Mouse (Mus musculus) spleen, adult 2 months (tissue): Measurements from ENCODE around the gene Olfr141. TPM values are rescaled to one million over a fixed set of nuclear protein-coding genes. Genes with fewer than 3 reads are reported as not detected.

ENCODE experiments used
- DNase-seq, 2 experiments: peaks; one replicate each; pipeline versions ENCODE4 v3.0.0 to v3.0.0-alpha.2; 2012 to 2021; ENCODE audit warnings: low spot score in 2 of 2, low read depth in 1 of 2
- H3K27ac ChIP-seq: fragments of 200-500 bp; 2 replicates; pipeline ENCODE4 v1.5.1; 2012; ENCODE audit warnings: low read length, inconsistent platforms; ENCODE audit not compliant: insufficient read depth
- H3K27me3 ChIP-seq: fragments of 200-500 bp; 2 replicates; pipeline ENCODE4 v1.6.1; 2012; ENCODE audit warnings: mild to moderate bottlenecking, moderate library complexity, low read length, inconsistent platforms; ENCODE audit not compliant: control insufficient read depth, insufficient read depth
- H3K36me3 ChIP-seq: fragments of 200-500 bp; 2 replicates; pipeline ENCODE4 v1.6.1; 2012; ENCODE audit warnings: mild to moderate bottlenecking, low read length, inconsistent platforms; ENCODE audit not compliant: control insufficient read depth, insufficient read depth
- H3K4me1 ChIP-seq: fragments of 200-500 bp; 2 replicates; pipeline ENCODE4 v1.6.1; 2011; ENCODE audit warnings: inconsistent platforms; ENCODE audit not compliant: control insufficient read depth, insufficient read depth, insufficient read length
- H3K4me3 ChIP-seq: fragments of 200-500 bp; 2 replicates; pipeline ENCODE4 v1.5.1; 2011; ENCODE audit warnings: mild to moderate bottlenecking, inconsistent platforms; ENCODE audit not compliant: insufficient read depth, insufficient read length; ENCODE audit errors: extremely low read depth
- CTCF ChIP-seq: fragments of 200-500 bp; IDR thresholded peaks from 2 replicates; pipeline ENCODE4 v1.5.1; 2011; ENCODE audit warnings: mild to moderate bottlenecking, inconsistent platforms; ENCODE audit not compliant: insufficient read depth, insufficient read length, insufficient replicate concordance; ENCODE audit errors: extremely low read depth
- POLR2A ChIP-seq: fragments of 200-500 bp; IDR thresholded peaks from 2 replicates; pipeline ENCODE4 v1.6.1; 2011; ENCODE audit warnings: low read depth, low read length, inconsistent platforms
- WGBS: fragments of 180-500 bp; shearing (Covaris S2); methylation state at CpG from one replicate; pipeline ENCODE4 v1.1.7; 2018; 5-methylcytosine and 5-hydroxymethylcytosine counted together
- polyA plus RNA-seq: library from polyadenylated mRNA; depleted of rRNA; stranded (reverse); fragments of >200 nt; gene quantifications from 2 replicates; pipeline ENCODE4 v1.2.3, GENCODE M21; 2012; rRNA removed

Olfr141 gene
- polyA plus RNA-seq: not detected in 2 replicates

DNA sequence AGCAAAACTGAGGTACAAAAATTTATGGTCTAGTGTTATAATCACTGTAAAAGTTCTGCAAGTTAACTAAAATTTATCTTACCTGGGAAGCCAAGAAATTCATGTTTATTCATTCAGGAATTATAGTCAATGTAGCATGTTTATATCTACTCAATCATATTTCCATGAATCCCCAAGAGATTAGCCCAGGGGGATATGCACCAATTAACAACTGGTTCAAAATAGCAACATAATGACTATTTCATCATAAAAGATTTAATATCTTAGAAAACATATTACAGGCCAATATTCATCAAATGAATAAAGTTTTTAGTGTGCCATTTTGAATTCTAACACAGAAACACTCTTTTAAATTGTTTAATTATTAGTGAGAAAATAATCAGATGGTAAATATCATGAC is at the start of gene Olfr141:
Olfr141 (minus strand) TSS at position 101 of the 400 bp plus-strand sequence.
- Histone ChIP-seq H3K4me1 (no peaks in the 10 kb centered on the region), H3K4me3 (no peak within 1 kb of the TSS; the same call in 1 of the 2 replicates), H3K27ac (no peak within 1 kb of the TSS), H3K27me3 (no peaks in the 10 kb centered on the region), H3K36me3 (no peaks in the 10 kb centered on the region)
- no peak for DNase-seq
- TF ChIP-seq POLR2A (no peak), CTCF (no peak)

DNA sequence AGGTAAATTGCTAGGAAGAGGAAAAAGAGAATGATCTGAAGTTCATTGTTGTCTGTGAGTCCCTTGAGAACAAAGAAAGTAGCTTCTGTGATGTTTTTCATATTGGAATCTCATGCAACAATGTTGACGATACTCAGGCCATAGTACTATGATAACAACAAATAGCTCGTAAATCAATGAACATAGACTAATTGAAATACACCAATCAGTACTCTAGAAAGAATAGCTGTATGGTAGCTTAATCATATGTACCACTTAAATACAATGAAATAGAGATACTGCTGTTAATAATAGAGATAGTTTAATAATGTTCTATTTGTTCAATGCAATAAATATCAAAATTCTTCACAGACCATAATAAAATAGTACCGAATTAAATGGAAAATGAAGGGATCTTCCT is 41.8 kb upstream of the Olfr141 start, which contains the start of gene Olfr1095:
Olfr1095 (minus strand) TSS at position 101 of the 400 bp plus-strand sequence.
- no peaks in the 10 kb centered on the region for H3K27me3 ChIP-seq
- 90% methylated on average over 3 of the region's 3 CpGs for WGBS
- no peaks in the 10 kb centered on the region for H3K4me1 ChIP-seq
- H3K27ac ChIP-seq: no peak within 1 kb of the TSS
- TF ChIP-seq POLR2A: no peak
- TF ChIP-seq CTCF: no peak
- H3K4me3 ChIP-seq: no peak within 1 kb of the TSS
- no peak for DNase-seq
- no peaks in the 10 kb centered on the region for H3K36me3 ChIP-seq

DNA sequence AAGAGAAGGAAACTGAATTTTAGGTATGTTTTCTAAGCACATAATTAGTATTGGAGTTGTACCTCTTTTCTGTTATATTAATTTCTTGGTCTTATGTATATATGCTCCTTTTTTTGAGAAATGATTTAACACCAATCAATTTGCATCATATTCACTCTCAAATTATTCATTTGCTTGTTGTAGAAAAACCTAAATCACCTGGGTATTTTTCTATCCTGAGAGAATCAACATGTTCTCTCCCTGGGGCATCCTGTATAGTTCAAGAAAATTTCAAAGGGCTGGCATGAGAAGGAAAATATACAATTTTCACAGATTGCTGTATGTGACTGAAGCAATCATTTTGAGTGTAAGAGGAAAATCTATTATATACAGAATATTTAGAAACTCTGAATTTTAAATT is 14.5 kb upstream of the Olfr141 start, which contains the start of gene Olfr1094:
Olfr1094 (plus strand) TSS at position 301 of the 400 bp plus-strand sequence.
- no peak within 1 kb of the TSS for H3K27ac ChIP-seq
- no peaks in the 10 kb centered on the region for H3K4me1 ChIP-seq
- H3K36me3 ChIP-seq: no peaks in the 10 kb centered on the region
- no peak within 1 kb of the TSS for H3K4me3 ChIP-seq
- TF ChIP-seq CTCF (no peak), POLR2A (no peak)
- no peaks in the 10 kb centered on the region for H3K27me3 ChIP-seq
- DNase-seq: no peak

DNA sequence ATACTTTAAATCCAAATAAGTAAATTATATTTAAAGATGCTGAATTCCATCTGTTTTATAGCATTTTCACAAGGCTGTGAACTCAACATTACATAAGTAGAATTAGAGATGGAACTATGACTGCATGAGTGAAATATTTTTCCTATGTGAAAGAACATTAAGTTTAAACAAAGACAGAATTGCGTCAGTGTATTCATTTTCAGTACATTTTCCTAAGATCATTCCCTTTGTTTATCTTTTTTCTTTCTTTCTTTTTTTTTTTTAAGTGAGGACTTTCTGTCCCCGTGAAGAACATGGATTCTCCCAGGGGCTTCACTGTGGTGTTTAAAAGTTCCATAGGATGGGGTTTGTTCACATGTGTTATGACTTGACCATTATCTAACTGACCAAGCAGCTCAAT is 27.6 kb downstream of the Olfr141 start, which contains the start of gene Olfr1093:
Olfr1093 (plus strand) TSS at position 301 of the 400 bp plus-strand sequence.
- DNase-seq: no peak
- WGBS: 80% methylated on average over 2 of the region's 2 CpGs
- Histone ChIP-seq H3K36me3 (no peaks in the 10 kb centered on the region), H3K4me1 (no peaks in the 10 kb centered on the region), H3K4me3 (no peak within 1 kb of the TSS), H3K27me3 (no peaks in the 10 kb centered on the region), H3K27ac (no peak within 1 kb of the TSS)
- TF ChIP-seq POLR2A: no peak
- TF ChIP-seq CTCF: no peak

DNA sequence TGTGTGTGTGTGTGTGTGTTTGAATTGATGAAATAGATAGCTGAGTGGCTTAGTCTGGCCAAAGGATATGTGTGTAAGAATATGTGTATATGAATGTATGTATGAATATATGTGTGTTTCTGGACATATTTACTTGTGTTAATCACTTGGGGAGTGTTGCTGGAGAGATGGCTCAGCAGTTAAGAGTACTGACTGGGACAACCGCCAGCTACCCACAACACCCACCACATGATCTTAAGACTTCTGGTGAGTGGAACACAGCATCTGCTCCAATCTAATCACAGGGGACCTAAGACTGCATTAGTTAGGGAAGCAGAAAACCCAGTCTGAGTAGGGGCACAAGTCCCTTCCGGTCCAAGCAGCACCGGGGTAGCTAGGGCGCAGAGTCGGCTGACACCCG is 48.8 kb downstream of the Olfr141 start:
- WGBS: 98% methylated on average over 6 of the region's 6 CpGs
- Histone ChIP-seq H3K27ac (no peak overlapping the region), H3K4me3 (no peak overlapping the region), H3K4me1 (no peaks in the 10 kb centered on the region), H3K36me3 (no peaks in the 10 kb centered on the region), H3K27me3 (no peaks in the 10 kb centered on the region)
- no peak for DNase-seq
- no peak for TF ChIP-seq CTCF
- no peak for TF ChIP-seq POLR2A

DNA sequence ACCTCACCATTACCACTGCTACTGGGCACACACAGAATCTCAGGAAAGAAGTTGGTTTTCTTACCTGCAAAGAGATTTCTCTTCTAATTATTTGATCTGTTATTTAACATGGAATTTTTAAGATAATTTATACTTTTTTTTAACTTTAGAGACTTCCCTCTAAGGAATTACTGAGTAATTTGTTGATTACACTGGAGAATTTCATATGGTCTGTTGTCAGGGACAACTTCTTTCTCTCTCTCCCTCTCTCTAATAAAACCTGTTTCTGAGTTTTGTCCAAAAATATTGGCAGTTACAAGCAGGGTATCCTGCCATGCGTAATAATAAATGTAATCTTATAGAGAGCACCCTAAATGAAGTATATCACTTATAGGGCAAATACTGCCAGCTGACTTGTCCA is 50.9 kb downstream of the Olfr141 start, which contains the start of gene Olfr1090:
Olfr1090 (minus strand) TSS at position 101 of the 400 bp plus-strand sequence.
- Histone ChIP-seq H3K27ac (no peak within 1 kb of the TSS), H3K36me3 (no peaks in the 10 kb centered on the region), H3K4me3 (no peak within 1 kb of the TSS), H3K27me3 (no peaks in the 10 kb centered on the region), H3K4me1 (no peaks in the 10 kb centered on the region)
- WGBS: 97% methylated on average over 1 of the region's 1 CpGs
- TF ChIP-seq CTCF (no peak), POLR2A (no peak)
- no peak for DNase-seq

Other genes starting within 250 kb of the Olfr141 start
- not detected in 2 replicates for gene Olfr1082, start 211.1 kb downstream of the Olfr141 start, polyA plus RNA-seq
- gene Olfr1084, start 170.3 kb downstream of the Olfr141 start, polyA plus RNA-seq: not detected in 2 replicates
- gene Olfr1085, start 148.0 kb downstream of the Olfr141 start, polyA plus RNA-seq: not detected in 2 replicates
- not detected in 2 replicates for gene Olfr1086, start 129.9 kb downstream of the Olfr141 start, polyA plus RNA-seq
- not detected in 2 replicates for gene Olfr1087, start 111.6 kb downstream of the Olfr141 start, polyA plus RNA-seq
- not detected in 2 replicates for gene Olfr1089, start 76.3 kb downstream of the Olfr141 start, polyA plus RNA-seq
- not detected in 2 replicates for gene Olfr1090, start 51.0 kb downstream of the Olfr141 start, polyA plus RNA-seq
- gene Olfr1093, start 27.5 kb downstream of the Olfr141 start, polyA plus RNA-seq: not detected in 2 replicates
- not detected in 2 replicates for gene Olfr1094, start 14.6 kb upstream of the Olfr141 start, polyA plus RNA-seq
- not detected in 2 replicates for gene Olfr1095, start 41.7 kb upstream of the Olfr141 start, polyA plus RNA-seq
- gene Gm13723, start 64.8 kb upstream of the Olfr141 start, polyA plus RNA-seq: not detected in 2 replicates
- gene Olfr1097, start 82.2 kb upstream of the Olfr141 start, polyA plus RNA-seq: not detected in 2 replicates
- not detected in 2 replicates for gene Olfr1098, start 114.5 kb upstream of the Olfr141 start, polyA plus RNA-seq
- not detected in 2 replicates for gene Olfr1099, start 150.7 kb upstream of the Olfr141 start, polyA plus RNA-seq
- gene Olfr1100, start 169.9 kb upstream of the Olfr141 start, polyA plus RNA-seq: not detected in 2 replicates
- gene Olfr1101, start 181.2 kb upstream of the Olfr141 start, polyA plus RNA-seq: not detected in 2 replicates
- not detected in 2 replicates for gene Olfr1102, start 188.4 kb upstream of the Olfr141 start, polyA plus RNA-seq
- not detected in 2 replicates for gene Olfr1104, start 217.1 kb upstream of the Olfr141 start, polyA plus RNA-seq
- gene Olfr1105, start 226.5 kb upstream of the Olfr141 start, polyA plus RNA-seq: not detected in 2 replicates
- not detected in 2 replicates for gene Olfr1106, start 242.3 kb upstream of the Olfr141 start, polyA plus RNA-seq